Mouse (Mus musculus) liver, embryonic 14.5 days (tissue): ENCODE results near the gene Ets1. TPM values are rescaled to one million over a fixed set of nuclear protein-coding genes. Genes with fewer than 3 reads are reported as not detected.

Experiments
- ATAC-seq: fragments of 200-750 bp; cut with Nextera tagmentation; 2 replicates; pipeline ENCODE4 v1.8.0; 2017; ENCODE audit warnings: moderate number of reproducible peaks, mild to moderate bottlenecking, moderate library complexity; ENCODE audit not compliant: insufficient read depth
- DNase-seq, 3 experiments: peaks; one replicate each; pipeline ENCODE4 v3.0.0-alpha.2; 2012 to 2013; ENCODE audit warnings: low read depth in 3 of 3, low spot score in 3 of 3
- H3K27ac ChIP-seq: fragments of 300-500 bp; sonication (generic); 2 replicates; pipeline ENCODE4 v1.5.1; 2014; ENCODE audit warnings: moderate library complexity, mild to moderate bottlenecking, control low read depth, inconsistent platforms
- H3K27me3 ChIP-seq: fragments of 300-500 bp; sonication (generic); 2 replicates; pipeline ENCODE4 v1.6.1; 2014; ENCODE audit warnings: mild to moderate bottlenecking, low read length, moderate library complexity; ENCODE audit not compliant: control insufficient read depth, insufficient read depth
- H3K36me3 ChIP-seq: fragments of 300-500 bp; sonication (generic); replicated peaks from 2 replicates; pipeline ENCODE4 v1.6.1; 2014; ENCODE audit warnings: low read depth; ENCODE audit not compliant: control insufficient read depth, insufficient read depth
- H3K4me1 ChIP-seq, 2 experiments: fragments of 200-500 bp in 1 of 2; fragments of 300-500 bp in 1 of 2; sonication (generic) in 1 of 2; replicated peaks; 2 replicates each; pipeline ENCODE4 v1.6.1; 2012 to 2014; ENCODE audit warnings: antibody characterized with exemption in 1 of 2, inconsistent platforms in 1 of 2, low read length in 1 of 2; ENCODE audit not compliant: control insufficient read depth in 2 of 2, insufficient read depth in 2 of 2
- H3K4me2 ChIP-seq: fragments of 300-500 bp; sonication (generic); 2 replicates; pipeline ENCODE4 v1.6.1; 2014; ENCODE audit warnings: low read depth, mild to moderate bottlenecking, control low read depth, moderate library complexity
- H3K4me3 ChIP-seq, 2 experiments: fragments of 200-500 bp in 1 of 2; fragments of 300-500 bp in 1 of 2; sonication (generic) in 1 of 2; 2 replicates each; pipeline ENCODE4 v1.5.1; 2012 to 2014; ENCODE audit warnings: low read depth in 2 of 2, low read length in 2 of 2, mild to moderate bottlenecking in 2 of 2, control low read depth in 1 of 2, inconsistent platforms in 1 of 2, moderate library complexity in 1 of 2; ENCODE audit not compliant: insufficient read depth in 1 of 2
- H3K9ac ChIP-seq: fragments of 300-500 bp; sonication (generic); replicated peaks from 2 replicates; pipeline ENCODE4 v1.6.1; 2014; ENCODE audit warnings: mild to moderate bottlenecking, control low read depth, moderate library complexity
- H3K9me3 ChIP-seq: fragments of 300-500 bp; sonication (generic); 2 replicates; pipeline ENCODE4 v1.6.1; 2016; ENCODE audit warnings: low read length, mixed read lengths; ENCODE audit not compliant: control insufficient read depth
- CTCF ChIP-seq: IDR thresholded peaks from 2 replicates; pipeline ENCODE4 v1.5.1; 2016; ENCODE audit warnings: antibody characterized with exemption, low read depth, control low read depth
- EP300 ChIP-seq: IDR thresholded peaks from 2 replicates; pipeline ENCODE4 v1.6.1; 2016; ENCODE audit warnings: antibody characterized with exemption, low read depth
- WGBS: fragments of 180-500 bp; shearing (Covaris S2); extraction: QIAGEN DNeasy Blood & Tissue Kit; methylation state at CpG from one replicate; pipeline ENCODE4 v1.1.7; 2014; ENCODE audit not compliant: insufficient replicate concordance; 5-methylcytosine and 5-hydroxymethylcytosine counted together
- polyA plus RNA-seq, 2 experiments: library from polyadenylated mRNA; depleted of rRNA in 1 of 2; stranded (reverse) in 1 of 2; unstranded in 1 of 2; fragments of >200 nt; fragmentation: Nextera tagmentation in 1 of 2; extraction: Ambion mirVana in 1 of 2; gene quantifications; 2 replicates each; pipeline versions ENCODE4 v1.2.1 to v1.2.3; 2012 to 2014

Gene Ets1
- polyA plus RNA-seq, 2 experiments = 4.4 to 8.0 TPM

DNA sequence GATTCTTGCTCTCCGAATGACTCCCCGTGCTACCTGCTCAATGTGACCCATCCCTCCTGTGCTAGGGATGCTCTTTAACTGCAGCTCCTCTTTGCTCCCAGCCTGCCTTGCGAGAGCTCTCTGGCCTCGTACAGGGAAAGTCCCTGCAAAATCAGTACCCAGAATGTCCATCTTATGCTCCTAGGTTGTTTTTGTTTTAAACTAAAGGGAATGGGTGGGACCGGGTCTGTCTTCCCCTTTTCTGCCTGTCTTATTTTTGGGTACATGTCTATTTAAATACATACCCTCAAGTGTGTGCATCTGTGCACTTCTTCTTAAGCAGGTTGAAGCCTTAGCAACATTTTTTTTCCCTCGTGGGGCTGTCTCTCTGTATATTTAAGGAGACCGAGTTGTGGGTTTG is 99.0 kb downstream of the Ets1 start:
- Histone ChIP-seq H3K36me3 (no peaks in the 10 kb centered on the region), H3K4me3 (no peak overlapping the region), H3K4me2 (no peak overlapping the region), H3K9me3 (no peaks in the 10 kb centered on the region), H3K4me1 (peaks cover 0 to 13% of the 10 kb centered on the region in 2 experiments; a peak in 2 of 4 replicates), H3K9ac (no peak overlapping the region), H3K27me3 (no peaks in the 10 kb centered on the region), H3K27ac (no peak overlapping the region)
- TF ChIP-seq EP300 = no peak
- TF ChIP-seq CTCF = no peak
- WGBS = 64% methylated on average over 7 of the region's 7 CpGs
- no peak for DNase-seq
- no peak for ATAC-seq

DNA sequence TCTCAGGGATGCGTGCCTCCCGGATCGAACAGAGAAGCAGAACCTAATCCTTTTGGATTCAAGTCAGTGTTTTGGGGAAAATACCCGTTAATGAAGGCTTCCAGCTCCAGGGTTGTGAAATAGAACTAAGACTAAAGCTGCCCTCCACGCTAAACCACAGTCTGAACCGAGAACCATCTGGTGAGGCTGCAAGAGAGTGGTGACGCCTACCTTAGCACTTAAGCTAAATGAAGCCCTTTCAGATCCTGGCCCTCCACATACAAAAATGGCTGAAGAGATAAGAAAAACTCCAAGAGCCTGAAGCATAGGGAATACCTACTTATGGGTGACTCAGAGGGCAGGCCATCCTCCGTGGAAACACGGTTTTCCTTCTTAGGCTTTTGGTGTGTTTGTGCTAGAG is 100.0 kb downstream of the Ets1 start:
- no peaks in the 10 kb centered on the region for H3K27me3 ChIP-seq
- H3K4me3 ChIP-seq = no peak overlapping the region
- WGBS = 62% methylated on average over 9 of the region's 9 CpGs
- H3K4me2 ChIP-seq = no peak overlapping the region
- no peak for TF ChIP-seq EP300
- no peak for TF ChIP-seq CTCF
- H3K9me3 ChIP-seq = no peaks in the 10 kb centered on the region
- no peaks in the 10 kb centered on the region for H3K36me3 ChIP-seq
- peaks cover 0 to 10% of the 10 kb centered on the region in 2 experiments; a peak in 2 of 4 replicates for H3K4me1 ChIP-seq
- H3K27ac ChIP-seq = no peak overlapping the region
- DNase-seq = no peak
- no peak overlapping the region for H3K9ac ChIP-seq
- no peak for ATAC-seq

DNA sequence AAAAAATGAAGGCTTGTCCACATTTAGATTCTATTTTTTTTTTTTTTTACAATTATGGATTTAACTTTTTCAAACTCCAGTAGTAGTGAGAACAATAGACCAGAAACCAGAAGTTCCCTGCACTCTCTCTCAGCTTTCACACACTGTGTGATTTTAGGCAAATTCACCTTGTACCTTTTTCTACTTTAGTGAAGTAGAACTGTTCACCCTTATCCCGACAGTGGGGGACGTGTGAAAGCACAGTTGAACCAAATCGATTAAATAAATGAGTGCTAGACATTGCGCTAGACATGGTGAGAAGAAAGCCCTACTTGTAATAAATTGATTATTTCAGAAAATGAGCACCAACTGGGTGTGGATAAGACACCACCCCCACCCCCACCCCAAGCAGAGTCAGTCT is 104.0 kb downstream of the Ets1 start:
- H3K4me2 ChIP-seq = no peak overlapping the region
- no peaks in the 10 kb centered on the region; a peak in 1 of 4 replicates for H3K4me1 ChIP-seq
- no peak overlapping the region for H3K4me3 ChIP-seq
- H3K9me3 ChIP-seq = no peaks in the 10 kb centered on the region
- no peaks in the 10 kb centered on the region for H3K27me3 ChIP-seq
- ATAC-seq (no peak), DNase-seq (no peak)
- 82% methylated on average over 4 of the region's 4 CpGs for whole genome bisulfite sequencing
- TF ChIP-seq CTCF (no peak), EP300 (no peak)
- no peak overlapping the region for H3K27ac ChIP-seq
- H3K36me3 ChIP-seq = no peaks in the 10 kb centered on the region
- H3K9ac ChIP-seq = no peak overlapping the region

DNA sequence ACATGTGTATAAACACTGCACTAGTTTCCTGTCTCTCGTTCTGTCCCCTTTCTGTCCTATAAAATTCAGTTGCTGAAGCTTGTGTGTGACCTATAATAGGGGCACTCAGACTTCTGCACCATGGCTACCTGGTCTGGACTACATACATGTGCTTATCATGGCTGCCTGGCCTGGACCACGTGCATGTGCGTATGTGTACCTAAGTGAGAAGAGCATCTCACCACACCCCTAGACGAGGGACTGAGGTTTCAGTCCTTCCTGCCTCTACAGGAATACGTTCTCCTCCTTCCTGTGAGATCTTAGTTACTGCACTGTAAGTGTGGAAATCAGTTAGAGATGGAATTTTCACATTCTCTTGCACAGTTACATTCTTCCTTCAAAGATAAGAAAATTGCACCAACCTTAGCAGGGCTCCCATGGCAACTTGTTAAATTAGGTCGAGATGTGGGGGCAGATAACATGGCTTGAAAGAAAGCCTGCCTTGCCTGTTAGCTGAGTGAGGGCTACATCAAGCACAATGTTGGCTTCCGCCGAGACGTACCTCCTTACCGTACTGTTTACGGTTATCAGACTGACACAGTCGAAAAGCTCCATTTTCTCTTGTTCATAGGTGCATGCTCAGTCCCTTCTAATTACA is 104.8 kb downstream of the Ets1 start:
- no peak for DNase-seq

DNA sequence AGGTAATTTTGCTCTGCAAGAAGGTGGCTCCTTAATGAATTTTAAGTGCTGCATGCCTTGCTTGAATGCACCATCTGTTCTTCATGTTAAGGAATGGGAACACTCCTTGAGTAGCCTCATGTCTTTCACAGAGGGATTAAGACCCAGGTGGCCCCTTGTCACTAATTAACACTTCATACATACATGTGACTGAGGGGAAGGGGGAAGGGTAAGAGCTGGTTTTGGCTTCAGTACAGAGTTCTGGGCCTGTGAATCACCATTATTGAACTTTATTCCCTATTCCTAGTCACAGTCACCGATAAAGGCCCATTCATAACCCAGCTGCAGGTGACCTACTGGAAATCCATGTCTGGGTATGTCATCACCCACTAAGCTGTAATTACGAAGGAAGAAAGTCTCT is 105.7 kb downstream of the Ets1 start:
- H3K36me3 ChIP-seq = no peaks in the 10 kb centered on the region
- H3K27ac ChIP-seq = no peak overlapping the region
- 51% methylated on average over 2 of the region's 2 CpGs for WGBS
- H3K4me1 ChIP-seq = no peaks in the 10 kb centered on the region; a peak in 1 of 4 replicates
- DNase-seq (no peak), ATAC-seq (no peak)
- no peak overlapping the region for H3K9ac ChIP-seq
- H3K9me3 ChIP-seq = no peaks in the 10 kb centered on the region
- no peak overlapping the region for H3K4me2 ChIP-seq
- H3K27me3 ChIP-seq = no peaks in the 10 kb centered on the region
- no peak for TF ChIP-seq EP300
- no peak for TF ChIP-seq CTCF
- no peak overlapping the region for H3K4me3 ChIP-seq

More for the DNA sequence above, 104.8 kb downstream of the Ets1 start:
- Histone ChIP-seq H3K27ac (no peak overlapping the region), H3K9ac (no peak overlapping the region), H3K4me2 (no peak overlapping the region), H3K4me1 (no peaks in the 10 kb centered on the region; a peak in 1 of 4 replicates), H3K36me3 (no peaks in the 10 kb centered on the region), H3K9me3 (no peaks in the 10 kb centered on the region), H3K27me3 (no peaks in the 10 kb centered on the region), H3K4me3 (no peak overlapping the region)
- no peak for TF ChIP-seq EP300
- TF ChIP-seq CTCF = no peak
- 62% methylated on average over 12 of the region's 12 CpGs for WGBS
- ATAC-seq = no peak
